Mouse (Mus musculus) ES-E14 (cell line): ENCODE data around the gene 4933424G06Rik. TPM values are rescaled to one million over a fixed set of nuclear protein-coding genes. Genes with fewer than 3 reads are reported as not detected.

Experiments
- DNase-seq: peaks from one replicate; pipeline ENCODE4 v3.0.0-alpha.2; 2013; ENCODE audit warnings: low read depth, low spot score
- H3K27ac ChIP-seq: 2 replicates; pipeline ENCODE4 v1.5.1; 2012; ENCODE audit warnings: low read depth, mild to moderate bottlenecking, low read length, moderate library complexity, mixed read lengths; ENCODE audit not compliant: poor library complexity, insufficient read depth, severe bottlenecking
- H3K36me3 ChIP-seq: 2 replicates; pipeline ENCODE4 v1.6.1; 2012; ENCODE audit warnings: mild to moderate bottlenecking, low read length, moderate library complexity, mixed read lengths; ENCODE audit not compliant: control insufficient read depth, poor library complexity, insufficient read depth, severe bottlenecking
- H3K4me1 ChIP-seq, 2 experiments: fragments of 150-350 bp in 1 of 2; sonication (generic) in 1 of 2; 2 replicates each; pipeline ENCODE4 v1.6.1; 2012; ENCODE audit warnings: low read length in 2 of 2, mild to moderate bottlenecking in 1 of 2, mixed read lengths in 1 of 2; ENCODE audit not compliant: control insufficient read depth in 2 of 2, insufficient read depth in 2 of 2, poor library complexity in 1 of 2
- H3K4me3 ChIP-seq, 2 experiments: fragments of 150-350 bp in 1 of 2; sonication (generic) in 1 of 2; 2 replicates each; pipeline ENCODE4 v1.5.1; 2012; ENCODE audit warnings: low read length in 2 of 2, low read depth in 1 of 2, mild to moderate bottlenecking in 1 of 2, mixed read lengths in 1 of 2; ENCODE audit not compliant: insufficient read depth in 1 of 2, poor library complexity in 1 of 2, severe bottlenecking in 1 of 2
- H3K9ac ChIP-seq: 2 replicates; pipeline ENCODE4 v1.6.1; 2012; ENCODE audit warnings: low read depth, mild to moderate bottlenecking, low read length, mixed read lengths; ENCODE audit not compliant: poor library complexity, insufficient read depth, severe bottlenecking
- H3K9me3 ChIP-seq: fragments of 150-350 bp; sonication (generic); 2 replicates; pipeline ENCODE4 v1.6.1; 2012; ENCODE audit warnings: low read depth, mild to moderate bottlenecking, low read length; ENCODE audit not compliant: control insufficient read depth, insufficient read depth
- CHD2 ChIP-seq: IDR thresholded peaks from 2 replicates; pipeline ENCODE4 v1.6.1; 2014; ENCODE audit warnings: mild to moderate bottlenecking, low read depth, low read length, inconsistent platforms
- HCFC1 ChIP-seq: IDR thresholded peaks from 2 replicates; pipeline ENCODE4 v1.6.1; 2012; ENCODE audit warnings: low read length, inconsistent platforms, borderline replicate concordance; ENCODE audit not compliant: insufficient read depth
- MAFK ChIP-seq: IDR thresholded peaks from 2 replicates; pipeline ENCODE4 v1.6.1; 2014; ENCODE audit warnings: mild to moderate bottlenecking, low read depth, low read length, inconsistent platforms; ENCODE audit not compliant: insufficient read depth
- ZC3H11A ChIP-seq: IDR thresholded peaks from 2 replicates; pipeline ENCODE4 v1.6.1; 2012; ENCODE audit warnings: low read depth, mild to moderate bottlenecking, inconsistent platforms, low read length, borderline replicate concordance
- ZNF384 ChIP-seq: IDR thresholded peaks from 2 replicates; pipeline ENCODE4 v1.6.1; 2012; ENCODE audit warnings: low read depth, low read length, inconsistent platforms
- in situ Hi-C, 2 experiments: fragments of 600-800 bp; cut with MboI; formaldehyde crosslinking; loops; one replicate each; pipeline ENCODE4 v1.15.1; 2025; ENCODE audit warnings: low sequenced_read_pairs in 2 of 2, inconsistent platforms in 1 of 2; ENCODE audit not compliant: unreplicated experiment in 2 of 2
- total RNA-seq: library from RNA; depleted of rRNA; stranded (reverse); fragments of 300-350 nt; gene quantifications from 2 replicates; pipeline ENCODE4 v1.2.3, GENCODE M21; 2012

4933424G06Rik gene
- total RNA-seq, 1 experiment: not detected

GRCm38 (mm10) chr1:36766431-36767205 lies 56.7 kb downstream of the 4933424G06Rik start:
- no peak for DNase-seq
- no peak for TF ChIP-seq ZC3H11A
- no peak for TF ChIP-seq MAFK
- TF ChIP-seq ZNF384: no peak
- no peak for TF ChIP-seq HCFC1
- no peak for TF ChIP-seq CHD2
- Histone ChIP-seq H3K9ac (no peak overlapping the region), H3K36me3 (no peaks in the 10 kb centered on the region), H3K4me1 (peaks cover 2 to 16% of the 10 kb centered on the region in 2 experiments), H3K9me3 (no peaks in the 10 kb centered on the region), H3K4me3 (no peak overlapping the region), H3K27ac (no peak overlapping the region)
- in situ Hi-C loops: no loop called here

- Histone ChIP-seq H3K9me3 (no peaks in the 10 kb centered on the region), H3K36me3 (no peaks in the 10 kb centered on the region), H3K4me1 (peaks cover 2 to 21% of the 10 kb centered on the region in 2 experiments), H3K9ac (no peak overlapping the region), H3K4me3 (no peak overlapping the region), H3K27ac (no peak overlapping the region)
- no peak for DNase-seq
- no peak for TF ChIP-seq MAFK
- in situ Hi-C loops: no loop called here
Measured at GRCm38 (mm10) chr1:36767321-36767720, 57.4 kb downstream of the 4933424G06Rik start.

- no peak for DNase-seq
- TF ChIP-seq CHD2 (no peak), ZNF384 (no peak), MAFK (no peak), HCFC1 (no peak), ZC3H11A (no peak)
- no peaks in the 10 kb centered on the region for H3K36me3 ChIP-seq
- no peak overlapping the region for H3K27ac ChIP-seq
- H3K4me1 ChIP-seq: peaks cover 2 to 24% of the 10 kb centered on the region in 2 experiments
- no peak overlapping the region for H3K9ac ChIP-seq
- H3K9me3 ChIP-seq: no peaks in the 10 kb centered on the region
- H3K4me3 ChIP-seq: no peak overlapping the region
- in situ Hi-C loops: no loop called here
Measured at GRCm38 (mm10) chr1:36768786-36769185, 58.8 kb downstream of the 4933424G06Rik start.

GRCm38 (mm10) chr1:36769951-36770350 lies 60.0 kb downstream of the 4933424G06Rik start:
- DNase-seq: no peak
- in situ Hi-C loops: no loop called here
- no peak for TF ChIP-seq CHD2
- TF ChIP-seq ZC3H11A: no peak
- no peak for TF ChIP-seq ZNF384
- no peak for TF ChIP-seq HCFC1
- TF ChIP-seq MAFK: no peak
- peaks cover 2 to 24% of the 10 kb centered on the region in 2 experiments for H3K4me1 ChIP-seq
- H3K27ac ChIP-seq: no peak overlapping the region
- no peaks in the 10 kb centered on the region for H3K36me3 ChIP-seq
- no peak overlapping the region for H3K9ac ChIP-seq
- no peaks in the 10 kb centered on the region for H3K9me3 ChIP-seq
- no peak overlapping the region for H3K4me3 ChIP-seq

- peak; percentile 75 for DNase-seq
- Histone ChIP-seq H3K9me3 (no peaks in the 10 kb centered on the region), H3K27ac (no peak overlapping the region), H3K36me3 (no peaks in the 10 kb centered on the region), H3K4me3 (peak overlapping the region; percentile 61 to 70), H3K9ac (peak overlapping the region; percentile 69), H3K4me1 (peaks cover 2 to 24% of the 10 kb centered on the region in 2 experiments)
- in situ Hi-C loops: no loop called here
- no peak for TF ChIP-seq MAFK
- no peak for TF ChIP-seq HCFC1
- TF ChIP-seq ZNF384: no peak
- no peak for TF ChIP-seq ZC3H11A
- no peak for TF ChIP-seq CHD2
Measured at GRCm38 (mm10) chr1:36770998-36771397, 61.0 kb downstream of the 4933424G06Rik start.
